Mouse (Mus musculus) bone marrow macrophage, adult 2 months (primary cell): ENCODE measurements around the gene Hpse2.

Experiments
- CTCF ChIP-seq: IDR thresholded peaks from 2 replicates; pipeline ENCODE4 v1.5.1; 2012; ENCODE audit warnings: low read depth, mild to moderate bottlenecking, low read length, moderate library complexity
- POLR2A ChIP-seq: IDR thresholded peaks from 2 replicates; pipeline ENCODE4 v1.6.1; 2012; ENCODE audit warnings: mild to moderate bottlenecking, low read depth, low read length, borderline replicate concordance

- no peak for TF ChIP-seq CTCF
- TF ChIP-seq POLR2A: no peak
Measured at GRCm38 (mm10) chr19:42739734-42740133, 648.4 kb downstream of the Hpse2 start.
